Mouse (Mus musculus) induced T-regulatory cell, adult 2 months (primary cell): ENCODE data around the gene Npy.
A peak's percentile ranks its signal among the peaks of the same experiment; 100 is the strongest.

Source experiments
- DNase-seq: peaks from one replicate; pipeline ENCODE4 v3.0.0-alpha.2; 2012; ENCODE audit warnings: low read depth

The Npy gene

GRCm38 (mm10) chr6:49821961-49822870 is at the start of gene Npy:
TSS of gene Npy (plus strand) at chr6:49822710.
- peak; percentile 37 for DNase-seq

- no peak for DNase-seq
Measured at GRCm38 (mm10) chr6:49775006-49775405, 47.5 kb upstream of the Npy start.

- DNase-seq = no peak
Measured at GRCm38 (mm10) chr6:49778109-49778508, 44.4 kb upstream of the Npy start.

GRCm38 (mm10) chr6:49778729-49779128 is 43.8 kb upstream of the Npy start:
- no peak for DNase-seq

GRCm38 (mm10) chr6:49779606-49780005 is 42.9 kb upstream of the Npy start:
- no peak for DNase-seq

- no peak for DNase-seq
Measured at GRCm38 (mm10) chr6:49780846-49781400, 41.6 kb upstream of the Npy start.

- DNase-seq = no peak
Measured at GRCm38 (mm10) chr6:49781852-49782251, 40.7 kb upstream of the Npy start.

GRCm38 (mm10) chr6:49782679-49783078 is 39.8 kb upstream of the Npy start:
- DNase-seq = no peak

GRCm38 (mm10) chr6:49792524-49792923 is 30.0 kb upstream of the Npy start:
- no peak for DNase-seq

GRCm38 (mm10) chr6:49804105-49804504 is 18.4 kb upstream of the Npy start:
- DNase-seq = no peak

GRCm38 (mm10) chr6:49808076-49808475 is 14.4 kb upstream of the Npy start:
- DNase-seq = peak; percentile 9

GRCm38 (mm10) chr6:49817183-49817582 is 5.3 kb upstream of the Npy start:
- no peak for DNase-seq

GRCm38 (mm10) chr6:49817625-49818024 is 4.9 kb upstream of the Npy start:
- DNase-seq = no peak

GRCm38 (mm10) chr6:49822871-49823230 is 341 bp downstream of the Npy start:
- DNase-seq = no peak

GRCm38 (mm10) chr6:49823371-49823770 is 861 bp downstream of the Npy start:
- no peak for DNase-seq

GRCm38 (mm10) chr6:49823821-49824220 is 1.3 kb downstream of the Npy start:
- DNase-seq = no peak

- no peak for DNase-seq
Measured at GRCm38 (mm10) chr6:49831579-49831978, 9.1 kb downstream of the Npy start.

- DNase-seq = no peak
Measured at GRCm38 (mm10) chr6:49856830-49857229, 34.3 kb downstream of the Npy start.

GRCm38 (mm10) chr6:49867571-49867970 is 45.1 kb downstream of the Npy start:
- no peak for DNase-seq

- DNase-seq = no peak
Measured at GRCm38 (mm10) chr6:49871071-49871470, 48.6 kb downstream of the Npy start.

- DNase-seq = no peak
Measured at GRCm38 (mm10) chr6:49873556-49873955, 51.0 kb downstream of the Npy start.

GRCm38 (mm10) chr6:49875160-49875559 is 52.6 kb downstream of the Npy start:
- DNase-seq = no peak

GRCm38 (mm10) chr6:49875791-49876190 is 53.3 kb downstream of the Npy start:
- no peak for DNase-seq
